Mouse (Mus musculus) megakaryocyte, embryonic 14.5 days (primary cell): ENCODE results near the gene Slit2.

Source experiments
- FLI1 ChIP-seq: IDR thresholded peaks from 2 replicates; pipeline ENCODE4 v1.6.1; 2012; ENCODE audit warnings: low read length, inconsistent platforms, mixed read lengths
- GATA1 ChIP-seq: IDR thresholded peaks from 3 replicates; pipeline ENCODE4 v1.6.1; 2012; ENCODE audit warnings: mixed read lengths, low read length, inconsistent platforms, borderline replicate concordance

DNA sequence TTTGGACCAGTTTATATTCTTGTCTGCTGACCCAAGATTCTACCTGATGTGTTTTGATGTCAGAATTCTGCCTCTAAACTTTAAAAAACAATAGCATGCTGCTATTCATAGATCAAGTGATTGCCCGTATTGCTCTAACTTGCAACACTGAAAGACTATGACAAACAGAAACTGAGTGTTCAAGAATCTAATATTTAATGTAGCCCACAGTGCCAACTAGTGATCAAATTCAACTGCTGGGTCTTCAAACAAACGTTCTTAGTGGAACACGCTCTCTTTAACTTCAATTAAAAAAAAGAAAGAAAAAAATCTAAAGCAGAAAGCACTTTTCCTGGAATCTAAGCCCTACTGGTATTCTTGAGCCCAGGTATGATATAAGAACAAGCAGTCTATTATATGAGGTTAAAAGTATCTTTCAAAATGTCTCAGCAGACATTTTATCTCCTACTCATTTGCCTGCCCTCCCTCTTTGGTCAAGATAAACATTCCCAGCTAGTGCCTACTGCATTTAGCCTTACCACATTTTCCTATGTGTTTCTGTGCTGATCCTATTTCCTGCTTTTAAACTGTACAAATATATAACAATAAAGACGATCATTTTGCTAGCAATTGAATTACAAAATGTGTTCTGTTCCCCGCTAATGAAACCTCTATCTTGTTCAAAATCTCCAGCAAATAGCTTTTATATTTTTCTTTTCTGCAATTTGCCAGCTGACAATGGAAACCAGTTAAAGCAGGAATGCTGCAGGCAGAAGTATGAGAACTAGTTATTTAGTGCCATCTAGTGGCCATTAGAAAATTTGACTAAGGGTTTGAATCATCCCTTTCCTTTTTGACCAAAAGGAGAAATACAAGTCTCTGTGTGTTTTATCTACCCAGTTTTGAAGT, 362.4 kb downstream of the Slit2 start:
- TF ChIP-seq FLI1: no peak
- no peak for TF ChIP-seq GATA1
